Mouse (Mus musculus) brain, embryonic 14.5 days (tissue): Measurements from ENCODE around the gene Hmg20a.

ENCODE experiments used
- CTCF ChIP-seq: fragments of 200-500 bp; IDR thresholded peaks from 2 replicates; pipeline ENCODE4 v1.5.1; 2012; ENCODE audit warnings: inconsistent platforms, mild to moderate bottlenecking, moderate library complexity, borderline replicate concordance; ENCODE audit not compliant: insufficient read depth, insufficient read length; ENCODE audit errors: extremely low read depth
- POLR2A ChIP-seq: fragments of 200-500 bp; IDR thresholded peaks from 2 replicates; pipeline ENCODE4 v1.6.1; 2012; ENCODE audit warnings: mild to moderate bottlenecking, inconsistent platforms, borderline replicate concordance; ENCODE audit not compliant: poor library complexity, insufficient read depth, insufficient read length, severe bottlenecking; ENCODE audit errors: extremely low read depth

- no peak for TF ChIP-seq CTCF
- TF ChIP-seq POLR2A: no peak
Observed at GRCm38 (mm10) chr9:56462606-56463005, 44.2 kb downstream of the Hmg20a start.
